Mouse (Mus musculus) embryo, embryonic 11 days (tissue): ENCODE measurements around the gene Slc37a3.
A peak's percentile ranks its signal among the peaks of the same experiment; 100 is the strongest.
"Not testable (repeated sequence)": the region's sequence is repeated elsewhere in the genome, so short reads cannot be mapped to it uniquely, and the experiment has no call there.

Experiments used
- DNase-seq: peaks from one replicate; pipeline ENCODE4 v3.0.0-alpha.2; 2015

Gene Slc37a3

GRCm38 (mm10) chr6:39377311-39377827, at the start of gene Slc37a3:
TSS of gene Slc37a3 (minus strand) at chr6:39377675.
- peak; percentile 93 for DNase-seq

GRCm38 (mm10) chr6:39426725-39427124, 49.2 kb upstream of the Slc37a3 start:
- no peak for DNase-seq

GRCm38 (mm10) chr6:39425181-39425580, 47.7 kb upstream of the Slc37a3 start:
- DNase-seq: no peak

GRCm38 (mm10) chr6:39423686-39424085, 46.2 kb upstream of the Slc37a3 start:
- DNase-seq: no peak

GRCm38 (mm10) chr6:39423130-39423551, 45.7 kb upstream of the Slc37a3 start:
- DNase-seq: no peak

GRCm38 (mm10) chr6:39420867-39421266, 43.4 kb upstream of the Slc37a3 start:
- no peak for DNase-seq

- DNase-seq: peak; percentile 89
Measured at GRCm38 (mm10) chr6:39419851-39420721, 42.6 kb upstream of the Slc37a3 start, which contains the start of gene Mkrn1. TSS of gene Mkrn1 (minus strand) at chr6:39420462.

- DNase-seq: peak; percentile 73
Measured at GRCm38 (mm10) chr6:39419386-39419850, 41.9 kb upstream of the Slc37a3 start.

GRCm38 (mm10) chr6:39416654-39417053, 39.2 kb upstream of the Slc37a3 start:
- DNase-seq: not testable (repeated sequence)

GRCm38 (mm10) chr6:39415762-39416161, 38.3 kb upstream of the Slc37a3 start:
- DNase-seq: peak; percentile 57

GRCm38 (mm10) chr6:39414106-39414505, 36.6 kb upstream of the Slc37a3 start:
- no peak for DNase-seq

GRCm38 (mm10) chr6:39406480-39406879, 29.0 kb upstream of the Slc37a3 start:
- no peak for DNase-seq

GRCm38 (mm10) chr6:39403136-39403535, 25.7 kb upstream of the Slc37a3 start:
- DNase-seq: no peak

- peak; percentile 65 for DNase-seq
Measured at GRCm38 (mm10) chr6:39400343-39400742, 22.9 kb upstream of the Slc37a3 start.

GRCm38 (mm10) chr6:39398342-39398741, 20.9 kb upstream of the Slc37a3 start:
- DNase-seq: no peak

GRCm38 (mm10) chr6:39397046-39397445, 19.6 kb upstream of the Slc37a3 start:
- DNase-seq: no peak

GRCm38 (mm10) chr6:39395916-39396315, 18.4 kb upstream of the Slc37a3 start:
- no peak for DNase-seq

- no peak for DNase-seq
Measured at GRCm38 (mm10) chr6:39395471-39395870, 18.0 kb upstream of the Slc37a3 start.

- DNase-seq: no peak
Measured at GRCm38 (mm10) chr6:39389988-39390387, 12.5 kb upstream of the Slc37a3 start.

GRCm38 (mm10) chr6:39381125-39381880, 3.8 kb upstream of the Slc37a3 start, which contains the start of gene Rab19:
TSS of gene Rab19 (plus strand) at chr6:39381175.
- DNase-seq: peak; percentile 47

- DNase-seq: no peak
Measured at GRCm38 (mm10) chr6:39380276-39380675, 2.8 kb upstream of the Slc37a3 start.

- DNase-seq: no peak
Measured at GRCm38 (mm10) chr6:39379749-39380148, 2.3 kb upstream of the Slc37a3 start.

GRCm38 (mm10) chr6:39379224-39379623, 1.7 kb upstream of the Slc37a3 start:
- no peak for DNase-seq
